Mouse (Mus musculus): ENCODE results near the gene Trim38.

DNA sequence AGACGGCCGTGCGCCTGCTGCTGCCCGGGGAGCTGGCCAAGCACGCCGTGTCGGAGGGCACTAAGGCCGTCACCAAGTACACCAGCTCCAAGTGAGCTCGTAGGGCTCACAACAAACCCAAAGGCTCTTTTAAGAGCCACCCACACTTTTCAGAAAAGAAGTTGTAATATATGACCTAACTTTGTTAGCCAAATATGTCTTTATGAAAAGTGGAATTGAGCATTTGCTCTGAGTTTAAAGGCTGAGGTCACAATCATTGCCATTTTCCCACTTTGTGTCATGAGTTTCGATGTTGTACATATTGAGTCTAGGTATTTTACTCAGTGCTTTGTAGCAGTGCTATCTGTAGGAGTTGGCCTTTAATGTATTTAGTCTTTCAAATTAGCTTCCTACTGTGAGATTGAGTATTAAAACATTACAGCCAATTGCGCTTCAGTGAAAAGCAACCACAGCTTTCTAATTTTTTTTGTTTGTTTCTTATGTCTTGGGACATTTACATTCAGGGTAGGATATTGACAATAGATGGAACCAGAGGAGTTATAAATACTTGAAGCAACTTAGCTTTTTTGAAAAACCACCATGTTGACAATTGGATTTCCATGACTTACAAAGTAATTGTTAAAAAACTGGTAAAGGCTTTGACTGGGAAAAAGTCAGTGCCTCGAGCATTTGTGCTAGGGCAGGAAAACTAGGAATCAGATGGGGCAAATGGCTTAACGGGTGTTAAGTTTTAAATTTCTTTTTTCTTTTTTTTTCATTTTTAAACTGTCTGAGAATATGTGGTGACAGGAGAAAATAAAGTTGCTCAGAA lies 22.4 kb upstream of the Trim38 start:
- TF ChIP-seq POLR2A (IDR thresholded peaks at IDR 0.05; ENCODE audit: control insufficient read depth, extremely low read depth, insufficient read depth, low read length, poor library complexity), result no peak
- no peak for TF ChIP-seq CTCF (IDR thresholded peaks at IDR 0.05; ENCODE audit: borderline replicate concordance, control insufficient read depth, extremely low read depth, insufficient read depth, low read length, poor library complexity)

All from thymus, adult 2 months (tissue).